Mouse (Mus musculus) ovary, adult 18-20 months (tissue): ENCODE results near the gene Otop1.
A peak's percentile ranks its signal among the peaks of the same experiment; 100 is the strongest.

Experiments used
- DNase-seq: peaks from one replicate; pipeline ENCODE4 v3.0.0; 2022; ENCODE audit warnings: low spot score, mixed read lengths

Otop1 gene

DNA sequence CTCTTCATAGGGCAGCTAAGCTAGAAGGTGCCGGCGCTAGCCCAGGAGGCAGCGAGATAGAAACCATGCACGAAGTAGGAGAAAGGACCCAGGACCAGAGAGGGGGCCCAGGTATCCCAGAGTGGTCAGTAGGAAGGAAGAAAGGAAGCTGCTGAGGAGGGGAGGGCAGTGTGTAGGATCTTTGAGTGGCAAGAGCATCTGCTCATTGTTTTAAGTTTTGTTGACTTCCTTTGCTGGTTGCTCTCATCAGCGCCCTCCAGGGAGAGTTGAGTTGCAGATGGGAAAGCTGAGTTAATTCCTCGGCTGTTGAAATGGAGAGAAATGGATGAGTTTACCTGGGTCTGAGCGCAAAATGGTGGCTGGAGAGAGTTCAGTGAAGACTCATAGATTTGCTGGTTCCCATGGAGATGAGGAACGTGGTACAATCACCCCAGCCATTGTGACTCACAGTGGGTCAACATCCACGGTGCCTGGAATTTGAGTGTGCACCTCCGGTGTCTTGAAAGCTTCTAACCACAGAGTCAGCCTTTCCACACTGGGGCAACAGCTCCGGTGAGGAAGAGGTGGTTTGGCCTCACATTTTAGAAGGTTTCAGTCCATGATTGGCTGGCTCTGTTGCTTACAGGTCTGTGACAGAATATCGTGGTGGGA, 26.1 kb downstream of the Otop1 start:
- no peak for DNase-seq

GRCm38 (mm10) chr5:38302651-38303050, 26.9 kb downstream of the Otop1 start:
- no peak for DNase-seq

GRCm38 (mm10) chr5:38305241-38305640, 29.5 kb downstream of the Otop1 start:
- no peak for DNase-seq

- DNase-seq: peak; percentile 57
Observed at GRCm38 (mm10) chr5:38307255-38308101, 31.7 kb downstream of the Otop1 start.

DNA sequence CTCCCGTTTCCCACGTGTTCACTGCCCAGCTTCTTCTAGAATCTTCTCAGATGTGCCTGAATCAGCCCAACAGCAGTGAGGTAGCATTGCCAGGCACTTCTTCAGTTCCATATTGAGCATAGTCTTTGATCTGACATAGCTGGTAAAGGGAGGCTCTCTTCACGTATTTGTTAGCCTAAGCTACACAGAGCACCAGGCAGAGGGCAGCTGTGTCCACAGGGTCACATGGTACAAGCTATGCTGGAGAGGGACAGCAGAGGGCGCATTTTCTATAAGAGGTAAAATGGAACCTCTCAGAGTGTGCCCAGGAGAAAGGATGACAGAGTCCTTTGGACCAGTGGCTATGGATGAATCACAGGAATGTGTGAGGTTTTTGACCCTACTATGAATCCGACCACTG, 33.1 kb downstream of the Otop1 start:
- DNase-seq: no peak

GRCm38 (mm10) chr5:38309795-38310194, 34.0 kb downstream of the Otop1 start:
- no peak for DNase-seq

DNA sequence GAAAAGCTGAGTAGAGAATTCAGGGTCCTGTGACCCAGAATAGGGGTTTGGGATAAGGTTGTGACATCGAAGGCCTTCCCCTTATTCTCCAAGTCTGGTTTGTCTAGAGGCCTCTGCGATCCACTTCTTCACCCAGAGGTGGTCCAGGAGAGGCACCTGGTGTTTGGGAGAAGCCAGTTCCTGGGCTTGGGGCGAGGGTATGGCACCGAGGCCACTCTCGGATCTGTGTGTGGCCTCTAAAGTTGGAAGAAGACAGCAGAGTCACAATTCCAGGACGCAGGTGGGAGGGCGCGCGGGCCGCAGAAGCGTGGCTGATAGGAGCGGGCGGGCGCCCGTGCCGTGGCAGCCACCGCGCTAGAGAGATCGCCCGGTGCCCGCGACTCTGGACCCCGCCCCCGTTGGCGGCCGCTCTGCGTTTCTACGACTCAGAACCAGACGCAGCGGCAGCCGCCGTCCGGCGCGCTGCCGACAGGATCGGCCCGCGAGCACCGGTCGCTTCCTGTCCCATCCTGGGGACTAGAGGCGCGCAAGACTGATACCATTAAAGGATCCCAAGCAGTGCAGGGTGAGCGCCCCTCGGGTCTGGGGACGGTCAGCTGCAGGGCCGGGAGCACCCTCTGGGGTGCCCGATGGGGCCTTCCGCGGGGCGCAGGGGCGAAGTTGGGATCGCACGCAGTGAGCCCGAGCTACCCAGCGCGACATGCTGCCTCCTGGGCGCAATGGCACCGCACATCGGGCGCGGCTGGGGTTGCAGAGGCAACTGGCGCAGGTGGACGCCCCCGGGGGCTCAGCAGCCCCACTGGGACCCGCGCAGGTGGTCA, 43.4 kb downstream of the Otop1 start, which contains the start of gene Drd5:
Gene Drd5 (plus strand): TSS at position 402 of the 821 bp plus-strand sequence.
- no peak for DNase-seq

GRCm38 (mm10) chr5:38333381-38333780, 57.6 kb downstream of the Otop1 start:
- DNase-seq: no peak

DNA sequence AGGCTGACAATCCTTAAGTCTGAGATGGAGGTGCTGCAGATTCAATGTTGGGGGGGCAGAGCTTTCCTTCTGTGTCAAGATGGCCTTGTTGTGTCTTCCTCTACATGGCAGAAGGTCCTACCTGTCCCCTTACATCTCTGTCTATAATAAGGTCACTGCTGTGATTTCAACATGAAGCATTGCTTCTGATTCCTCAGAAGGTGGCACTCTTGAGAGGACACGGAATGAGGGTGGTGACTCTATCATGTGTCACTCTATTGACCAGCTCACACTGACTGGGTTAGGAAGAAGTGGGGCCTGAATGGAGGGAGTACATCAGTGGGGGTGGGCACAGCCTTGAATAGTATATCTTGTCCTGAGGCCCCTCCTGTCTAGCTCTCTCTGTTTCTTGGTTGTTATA, 58.8 kb downstream of the Otop1 start:
- DNase-seq: no peak

DNA sequence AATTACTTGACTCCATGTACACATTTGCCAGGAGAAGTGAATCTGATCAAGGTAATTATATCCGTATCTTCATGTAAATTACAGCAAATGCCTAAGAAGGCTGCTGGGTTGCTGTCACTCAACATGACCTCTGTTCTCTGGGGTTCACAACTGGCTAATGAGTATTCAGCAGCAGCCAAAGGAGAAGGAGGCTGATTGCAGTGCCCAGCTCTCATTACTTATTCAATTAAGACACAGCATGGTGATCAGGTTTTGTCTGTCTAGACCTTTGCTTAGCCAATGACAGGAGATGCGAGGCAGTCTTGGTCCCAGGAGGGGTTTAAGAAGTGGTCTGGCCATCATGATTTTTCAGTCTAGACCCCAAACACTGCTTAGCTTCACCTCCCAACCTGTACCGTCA, 67.3 kb downstream of the Otop1 start:
- no peak for DNase-seq

DNA sequence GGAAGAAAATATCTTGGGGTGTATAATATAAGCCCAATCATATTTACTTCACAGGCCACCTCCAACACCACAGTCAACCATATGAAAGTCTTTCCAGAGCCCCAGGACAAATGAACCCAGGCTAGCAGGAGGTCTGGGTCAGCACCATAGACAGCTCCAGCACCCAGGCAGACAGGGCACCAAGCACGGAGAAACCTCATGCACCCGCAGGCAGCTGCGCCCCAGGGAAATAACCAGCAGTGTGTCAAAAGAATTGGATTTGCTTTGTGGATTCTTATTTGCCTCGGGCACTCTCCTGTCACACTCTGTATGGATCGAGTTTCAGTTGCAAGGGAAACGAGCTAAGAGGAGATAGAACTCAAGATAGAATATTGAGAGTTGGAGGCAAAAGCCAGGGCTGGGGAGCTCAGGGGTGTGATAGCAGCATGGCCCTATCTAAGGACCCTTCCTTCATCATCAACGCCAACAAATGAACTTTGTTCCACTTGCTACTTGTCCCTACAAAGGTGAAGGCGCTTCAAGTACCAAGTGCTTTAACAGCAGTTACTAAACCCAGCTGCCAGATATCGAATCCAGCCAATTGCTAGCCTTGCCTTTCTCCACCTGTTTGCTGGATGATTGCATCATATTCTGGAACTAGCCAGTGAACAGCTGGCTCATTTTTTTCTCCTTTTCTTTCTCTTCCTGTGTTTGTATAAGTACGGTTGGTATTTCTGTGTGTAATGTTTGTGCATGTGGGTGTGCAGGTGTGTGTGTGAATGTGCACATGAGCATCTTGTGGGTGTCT, 71.1 kb downstream of the Otop1 start:
- DNase-seq: peak; percentile 3

DNA sequence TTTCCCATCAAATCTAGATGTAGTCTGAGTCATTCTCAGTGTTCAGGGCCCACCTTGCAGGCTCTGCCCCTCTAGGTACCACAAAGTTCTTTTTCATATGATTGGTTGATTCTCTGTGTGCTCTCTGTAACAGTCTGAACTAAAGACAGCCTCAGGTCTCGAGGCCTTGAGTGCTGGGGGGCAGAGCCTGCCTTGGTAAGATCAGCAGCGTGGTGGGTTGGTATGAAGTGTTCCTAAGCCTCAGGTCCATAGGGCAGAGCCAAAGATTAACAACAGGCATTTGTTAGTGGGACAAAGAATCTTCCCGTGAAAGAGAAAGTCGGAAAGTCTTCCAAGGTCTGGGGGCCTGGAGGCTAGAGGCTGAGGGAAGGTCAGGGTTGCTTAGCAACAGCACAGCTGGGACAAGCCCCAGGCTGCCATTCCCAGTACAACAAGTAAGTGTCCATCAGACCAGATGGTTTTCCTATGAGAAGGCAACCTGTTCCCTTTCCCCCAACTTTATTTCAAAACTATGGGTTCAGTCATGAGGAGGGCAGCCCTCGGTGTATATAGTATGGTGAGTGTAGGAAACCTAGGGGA, 74.7 kb downstream of the Otop1 start:
- no peak for DNase-seq
